Mouse (Mus musculus) lung, adult 10 weeks (tissue): ENCODE data around the gene Hexb. TPM values are rescaled to one million over a fixed set of nuclear protein-coding genes. Genes with fewer than 3 reads are reported as not detected.

Source experiments
- polyA plus RNA-seq: library from polyadenylated mRNA; stranded (reverse); fragments of 350-450 nt; fragmentation: Illumina TruSeq; extraction: RNeasy Lipid Tissue Mini Kit (QIAGEN cat#74804); gene quantifications from one replicate; pipeline ENCODE4 v1.2.3, GENCODE M21; 2014; ENCODE audit warnings: low read depth, low replicate concordance; ENCODE audit not compliant: insufficient read depth

The Hexb gene
- 49.8 TPM for polyA plus RNA-seq

GRCm38 (mm10) chr13:97197932-97198562 is at the start of gene Hexb:
Gene Hexb (minus strand): TSS chr13:97198357.

GRCm38 (mm10) chr13:97240965-97241786 is 43.0 kb upstream of the Hexb start, which contains the start of gene Enc1:
Gene Enc1 (plus strand): TSS chr13:97241105.

GRCm38 (mm10) chr13:97137466-97138400 is 60.4 kb downstream of the Hexb start, which contains the start of the genes Gfm2 and Nsa2:
Gene Gfm2 (plus strand): TSS chr13:97137937.
Gene Nsa2 (minus strand): TSS chr13:97137937.

Other genes with a start within 250 kb of the Hexb start
- gene 1700029F12Rik, start 164.0 kb downstream of the Hexb start, polyA plus RNA-seq = not detected
- gene Fam169a, start 131.1 kb downstream of the Hexb start, polyA plus RNA-seq = 0.04 TPM
- 3.1 TPM for gene Gm6169, start 99.1 kb downstream of the Hexb start, polyA plus RNA-seq
- 7.7 TPM for gene Gfm2, start 60.4 kb downstream of the Hexb start, polyA plus RNA-seq
- 90.8 TPM for gene Nsa2, start 60.4 kb downstream of the Hexb start, polyA plus RNA-seq
- gene Enc1, start 42.7 kb upstream of the Hexb start, polyA plus RNA-seq = 4.3 TPM